Comparison of ENCODE assay signal across 22 mouse cellular contexts in genomic region chr10:61085364-61085763, GRCm38 (mm10).
"Had no signal": no experiment of that assay in that cellular context is flagged by ENCODE, and none has a peak within 500 bp of the region (broad histone marks: within the 10 kb centered on the region; RNA-seq: fewer than 3 reads in every experiment).

No protein-coding gene starts in this region.

- ATAC-seq: hindbrain, embryonic 16.5 days; intestine, embryonic 16.5 days; liver, embryonic 12.5 days; midbrain, embryonic 13.5 days; midbrain, embryonic 16.5 days had no signal

- H3K4me3 ChIP-seq: left cerebral cortex, adult 2 months; limb, embryonic 12.5 days; liver, embryonic 12.5 days; liver, embryonic 15.5 days; lung, embryonic 15.5 days; megakaryocyte, embryonic 14.5 days; midbrain, embryonic 10.5 days; midbrain, embryonic 13.5 days; myocyte; neural tube, embryonic 13.5 days had no signal

- H3K27me3 ChIP-seq: limb, embryonic 12.5 days; liver, embryonic 12.5 days; liver, embryonic 15.5 days; lung, embryonic 15.5 days; midbrain, embryonic 13.5 days; neural tube, embryonic 13.5 days had no signal

- H3K4me1 ChIP-seq: megakaryocyte, embryonic 14.5 days had no signal

- DNase-seq: layer of hippocampus, postnatal 36 days; liver; lung, adult 18-20 months; lung, postnatal 10 days; lung, postnatal 36 days; retina, postnatal 1 day; right cerebral cortex, postnatal 25 days; thymus, adult 18-20 months; thymus, postnatal 36 days had no signal

- H3K9me3 ChIP-seq: limb, embryonic 12.5 days; liver, embryonic 12.5 days; liver, embryonic 15.5 days; lung, embryonic 15.5 days; megakaryocyte, embryonic 14.5 days; midbrain, embryonic 10.5 days; midbrain, embryonic 13.5 days; neural tube, embryonic 13.5 days had no signal

- H3K4me2 ChIP-seq: limb, embryonic 12.5 days; liver, embryonic 12.5 days; liver, embryonic 15.5 days; lung, embryonic 15.5 days; midbrain, embryonic 13.5 days; neural tube, embryonic 13.5 days had no signal

- H3K27ac ChIP-seq: left cerebral cortex, adult 2 months; limb, embryonic 12.5 days; liver, embryonic 12.5 days; liver, embryonic 15.5 days; lung, embryonic 15.5 days; midbrain, embryonic 10.5 days; midbrain, embryonic 13.5 days; neural tube, embryonic 13.5 days had no signal

- H3K9ac ChIP-seq: limb, embryonic 12.5 days; liver, embryonic 12.5 days; liver, embryonic 15.5 days; lung, embryonic 15.5 days; midbrain, embryonic 13.5 days; neural tube, embryonic 13.5 days had no signal

- H3K36me3 ChIP-seq: limb, embryonic 12.5 days; liver, embryonic 12.5 days; liver, embryonic 15.5 days; lung, embryonic 15.5 days; midbrain, embryonic 10.5 days; midbrain, embryonic 13.5 days; neural tube, embryonic 13.5 days had no signal
